Mouse (Mus musculus) lung, postnatal 0 days (tissue): ENCODE measurements around the gene Gm9922. TPM values are rescaled to one million over a fixed set of nuclear protein-coding genes. Genes with fewer than 3 reads are reported as not detected.

Experiments
- ATAC-seq: fragments of 200-750 bp; cut with Nextera tagmentation; 2 replicates; pipeline ENCODE4 v1.8.0; 2017; ENCODE audit warnings: moderate library complexity
- DNase-seq: peaks from one replicate; pipeline ENCODE4 v3.0.0-alpha.2; 2016; ENCODE audit warnings: low spot score
- H3K27ac ChIP-seq: fragments of 300-500 bp; sonication (generic); 2 replicates; pipeline ENCODE4 v1.5.1; 2014; ENCODE audit warnings: antibody characterized with exemption, mild to moderate bottlenecking, low read length, mixed read lengths
- H3K27me3 ChIP-seq: fragments of 300-500 bp; sonication (generic); replicated peaks from 2 replicates; pipeline ENCODE4 v1.6.1; 2014; ENCODE audit warnings: low read length, mixed read lengths; ENCODE audit not compliant: insufficient read depth
- H3K36me3 ChIP-seq: fragments of 300-500 bp; sonication (generic); 2 replicates; pipeline ENCODE4 v1.6.1; 2014; ENCODE audit warnings: low read length, mixed read lengths; ENCODE audit not compliant: insufficient read depth
- H3K4me1 ChIP-seq: fragments of 300-500 bp; sonication (generic); 2 replicates; pipeline ENCODE4 v1.6.1; 2014; ENCODE audit warnings: antibody characterized with exemption, low read depth, low read length, mixed read lengths; ENCODE audit not compliant: insufficient read depth
- H3K4me2 ChIP-seq: fragments of 300-500 bp; sonication (generic); replicated peaks from 2 replicates; pipeline ENCODE4 v1.6.1; 2014; ENCODE audit warnings: low read depth, mild to moderate bottlenecking, low read length, moderate library complexity, mixed read lengths
- H3K4me3 ChIP-seq: fragments of 300-500 bp; sonication (generic); 2 replicates; pipeline ENCODE4 v1.5.1; 2014; ENCODE audit warnings: low read depth, low read length
- H3K9ac ChIP-seq: fragments of 300-500 bp; sonication (generic); replicated peaks from 2 replicates; pipeline ENCODE4 v1.6.1; 2014; ENCODE audit warnings: low read depth, mild to moderate bottlenecking
- H3K9me3 ChIP-seq: fragments of 300-500 bp; sonication (generic); 2 replicates; pipeline ENCODE4 v1.6.1; 2016; ENCODE audit warnings: low read length, mixed read lengths
- CTCF ChIP-seq: IDR thresholded peaks from 2 replicates; pipeline ENCODE4 v1.5.1; 2016; ENCODE audit warnings: antibody characterized with exemption, mild to moderate bottlenecking
- EP300 ChIP-seq: IDR thresholded peaks from 2 replicates; pipeline ENCODE4 v1.6.1; 2016; ENCODE audit warnings: antibody characterized with exemption, mild to moderate bottlenecking, control low read depth
- WGBS: fragments of 180-500 bp; shearing (Covaris S2); extraction: QIAGEN DNeasy Blood & Tissue Kit; methylation state at CpG from one replicate; pipeline ENCODE4 v1.1.7; 2014; 5-methylcytosine and 5-hydroxymethylcytosine counted together
- polyA plus RNA-seq: library from polyadenylated mRNA; unstranded; fragments of >200 nt; fragmentation: Nextera tagmentation; extraction: Ambion mirVana; gene quantifications from 2 replicates; pipeline ENCODE4 v1.2.1, GENCODE M21; 2015

Gm9922 gene
- polyA plus RNA-seq, 1 experiment from 2014 or later: 1.9 TPM

GRCm38 (mm10) chr14:101771336-101771735, 41.7 kb upstream of the Gm9922 start:
- ATAC-seq (no peak), DNase-seq (no peak)
- 77% methylated on average over 5 of the region's 5 CpGs for WGBS
- TF ChIP-seq EP300 (no peak), CTCF (no peak)
- H3K9ac ChIP-seq: no peak overlapping the region
- no peaks in the 10 kb centered on the region for H3K4me1 ChIP-seq
- H3K4me2 ChIP-seq: no peak overlapping the region
- H3K36me3 ChIP-seq: no peaks in the 10 kb centered on the region
- H3K9me3 ChIP-seq: no peaks in the 10 kb centered on the region
- H3K27ac ChIP-seq: no peak overlapping the region
- H3K27me3 ChIP-seq: no peaks in the 10 kb centered on the region
- no peak overlapping the region for H3K4me3 ChIP-seq

- H3K27me3 ChIP-seq: no peaks in the 10 kb centered on the region
- H3K36me3 ChIP-seq: no peaks in the 10 kb centered on the region
- ATAC-seq (no peak), DNase-seq (no peak)
- no peak for TF ChIP-seq CTCF
- no peak for TF ChIP-seq EP300
- H3K4me1 ChIP-seq: no peaks in the 10 kb centered on the region
- no peak overlapping the region for H3K4me2 ChIP-seq
- no peak overlapping the region for H3K4me3 ChIP-seq
- no peak overlapping the region for H3K27ac ChIP-seq
- H3K9ac ChIP-seq: no peak overlapping the region
- WGBS: 30% methylated on average over 3 of the region's 3 CpGs
- H3K9me3 ChIP-seq: no peaks in the 10 kb centered on the region
These were observed 34.2 kb upstream of the Gm9922 start for GRCm38 (mm10) chr14:101763762-101764295.

- ATAC-seq (no peak), DNase-seq (peak; percentile 14)
- WGBS: 42% methylated on average over 1 of the region's 1 CpGs
- Histone ChIP-seq H3K4me2 (no peak overlapping the region), H3K4me3 (no peak overlapping the region), H3K9me3 (no peaks in the 10 kb centered on the region), H3K27me3 (no peaks in the 10 kb centered on the region), H3K27ac (no peak overlapping the region), H3K4me1 (no peaks in the 10 kb centered on the region), H3K9ac (no peak overlapping the region), H3K36me3 (no peaks in the 10 kb centered on the region)
- TF ChIP-seq CTCF: peak; percentile 55
- no peak for TF ChIP-seq EP300
These were observed 32.7 kb upstream of the Gm9922 start for GRCm38 (mm10) chr14:101762267-101762666.

GRCm38 (mm10) chr14:101755425-101755824, 25.8 kb upstream of the Gm9922 start:
- TF ChIP-seq CTCF (no peak), EP300 (no peak)
- H3K4me3 ChIP-seq: no peak overlapping the region
- no peak overlapping the region for H3K27ac ChIP-seq
- no peaks in the 10 kb centered on the region for H3K9me3 ChIP-seq
- no peaks in the 10 kb centered on the region for H3K27me3 ChIP-seq
- no peak for ATAC-seq
- DNase-seq: no peak
- H3K9ac ChIP-seq: no peak overlapping the region
- no peaks in the 10 kb centered on the region for H3K36me3 ChIP-seq
- no peaks in the 10 kb centered on the region for H3K4me1 ChIP-seq
- 41% methylated on average over 4 of the region's 4 CpGs for whole genome bisulfite sequencing
- no peak overlapping the region for H3K4me2 ChIP-seq

GRCm38 (mm10) chr14:101750910-101751309, 21.3 kb upstream of the Gm9922 start:
- no peak overlapping the region for H3K4me3 ChIP-seq
- H3K4me1 ChIP-seq: no peaks in the 10 kb centered on the region
- no peak overlapping the region for H3K27ac ChIP-seq
- ATAC-seq (no peak), DNase-seq (no peak)
- TF ChIP-seq EP300: no peak
- TF ChIP-seq CTCF: no peak
- 79% methylated on average over 4 of the region's 4 CpGs for WGBS
- H3K36me3 ChIP-seq: no peaks in the 10 kb centered on the region
- H3K27me3 ChIP-seq: no peaks in the 10 kb centered on the region
- H3K4me2 ChIP-seq: no peak overlapping the region
- no peak overlapping the region for H3K9ac ChIP-seq
- no peaks in the 10 kb centered on the region for H3K9me3 ChIP-seq

- H3K4me2 ChIP-seq: no peak overlapping the region
- H3K27ac ChIP-seq: no peak overlapping the region
- ATAC-seq (no peak), DNase-seq (no peak)
- no peaks in the 10 kb centered on the region for H3K27me3 ChIP-seq
- no peaks in the 10 kb centered on the region for H3K4me1 ChIP-seq
- no peak overlapping the region for H3K4me3 ChIP-seq
- H3K36me3 ChIP-seq: no peaks in the 10 kb centered on the region
- no peaks in the 10 kb centered on the region for H3K9me3 ChIP-seq
- TF ChIP-seq EP300 (no peak), CTCF (no peak)
- no peak overlapping the region for H3K9ac ChIP-seq
- 79% methylated on average over 7 of the region's 7 CpGs for WGBS
These were observed 18.8 kb upstream of the Gm9922 start for GRCm38 (mm10) chr14:101748436-101748835.

- Histone ChIP-seq H3K36me3 (no peaks in the 10 kb centered on the region), H3K27ac (no peak overlapping the region), H3K27me3 (no peaks in the 10 kb centered on the region), H3K9ac (no peak overlapping the region), H3K4me3 (no peak overlapping the region), H3K4me1 (no peaks in the 10 kb centered on the region), H3K4me2 (no peak overlapping the region), H3K9me3 (no peaks in the 10 kb centered on the region)
- no peak for TF ChIP-seq CTCF
- TF ChIP-seq EP300: no peak
- DNase-seq (no peak), ATAC-seq (no peak)
- 89% methylated on average over 9 of the region's 11 CpGs for WGBS
These were observed 18.2 kb upstream of the Gm9922 start for GRCm38 (mm10) chr14:101747811-101748210.
